Mouse (Mus musculus) ES-CJ7 (cell line): Measurements from ENCODE around the gene Ehd3.

Experiments used
- DNase-seq: peaks from one replicate; pipeline ENCODE4 v3.0.0; 2011; ENCODE audit warnings: low read depth, low spot score

Gene Ehd3

DNA sequence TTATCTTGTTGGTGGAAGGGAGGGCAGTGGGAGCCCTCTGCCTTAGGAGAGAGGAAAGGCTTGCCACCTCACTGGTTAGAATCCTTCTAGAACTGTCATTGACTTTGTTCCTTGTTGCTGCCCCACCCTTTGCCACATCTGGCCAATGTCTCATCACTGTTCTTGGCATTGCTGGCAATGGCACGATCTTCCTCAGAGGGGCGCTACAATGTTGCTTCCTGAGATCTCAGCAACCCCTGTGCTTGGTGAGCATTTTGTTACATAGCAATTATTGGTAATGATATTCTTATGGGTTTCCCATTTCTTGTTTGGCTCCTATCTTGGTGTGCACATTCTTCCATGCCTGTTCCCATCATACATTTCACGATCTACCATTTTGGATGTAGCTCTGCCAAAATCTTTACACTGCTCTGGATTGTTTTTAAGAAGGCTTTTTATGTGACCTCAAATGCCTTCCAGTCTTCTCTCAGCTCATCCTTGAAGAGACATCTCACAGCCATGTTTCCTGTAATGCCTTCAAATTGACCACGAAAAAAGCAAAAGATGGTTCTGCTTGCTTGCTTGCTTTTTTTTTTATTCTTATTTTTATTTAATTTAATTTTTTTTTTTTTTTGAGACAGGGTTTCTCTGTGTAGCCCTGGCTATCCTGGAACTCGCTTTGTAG is at the start of gene Ehd3:
Gene Ehd3 (plus strand): TSS at position 614 of the 664 bp plus-strand sequence.
- DNase-seq = no peak

DNA sequence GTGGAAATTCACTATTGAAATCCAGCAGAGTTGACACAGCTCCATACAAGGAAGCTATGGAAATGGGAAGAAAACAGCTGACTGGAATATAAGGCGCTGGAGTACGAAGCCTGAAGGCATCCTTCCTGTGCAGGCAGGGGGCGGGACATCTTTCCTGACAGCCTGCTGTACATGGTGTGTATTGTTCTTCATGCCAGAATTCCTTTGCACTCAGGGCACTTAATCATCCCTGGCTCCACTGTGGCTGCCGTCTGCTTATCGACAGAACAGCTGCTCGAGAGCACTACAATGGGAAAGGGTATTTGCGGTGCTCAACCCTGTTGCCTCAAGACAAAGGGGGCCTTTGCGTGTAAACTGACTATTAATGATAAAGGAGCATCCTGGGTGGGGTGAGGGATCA is 33.0 kb upstream of the Ehd3 start:
- no peak for DNase-seq

DNA sequence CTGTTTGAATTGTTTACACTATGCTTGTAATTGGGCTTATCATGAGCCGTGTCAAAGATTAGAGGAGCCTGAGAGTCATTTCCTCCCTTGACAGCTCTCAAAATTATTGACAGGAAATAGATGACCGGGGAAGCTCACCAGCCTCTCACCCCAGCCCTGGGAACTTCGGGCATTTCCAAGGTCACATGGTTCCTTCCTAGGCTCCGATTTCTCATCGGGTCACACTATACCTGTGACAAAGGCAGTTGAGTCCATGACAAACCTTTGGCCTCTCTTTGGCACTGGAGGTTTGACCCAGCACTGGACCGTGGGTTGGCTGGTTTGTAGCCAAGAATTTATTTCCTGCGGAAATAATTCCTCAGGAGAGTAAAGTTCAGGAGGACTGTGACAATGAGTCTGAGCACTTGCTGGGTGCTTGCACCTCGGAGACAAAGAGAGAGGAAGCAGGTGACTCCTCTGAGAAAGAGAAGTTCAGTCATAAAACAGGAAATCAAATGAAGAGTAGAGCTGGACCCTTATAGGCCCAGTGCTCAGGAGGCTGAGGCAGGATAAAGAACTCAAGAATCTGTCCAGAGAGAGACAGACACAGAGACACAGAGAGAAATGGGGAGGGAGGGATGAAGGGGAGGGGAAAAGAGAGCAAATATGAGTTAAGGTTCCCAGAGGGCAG is 17.2 kb upstream of the Ehd3 start:
- DNase-seq = no peak

DNA sequence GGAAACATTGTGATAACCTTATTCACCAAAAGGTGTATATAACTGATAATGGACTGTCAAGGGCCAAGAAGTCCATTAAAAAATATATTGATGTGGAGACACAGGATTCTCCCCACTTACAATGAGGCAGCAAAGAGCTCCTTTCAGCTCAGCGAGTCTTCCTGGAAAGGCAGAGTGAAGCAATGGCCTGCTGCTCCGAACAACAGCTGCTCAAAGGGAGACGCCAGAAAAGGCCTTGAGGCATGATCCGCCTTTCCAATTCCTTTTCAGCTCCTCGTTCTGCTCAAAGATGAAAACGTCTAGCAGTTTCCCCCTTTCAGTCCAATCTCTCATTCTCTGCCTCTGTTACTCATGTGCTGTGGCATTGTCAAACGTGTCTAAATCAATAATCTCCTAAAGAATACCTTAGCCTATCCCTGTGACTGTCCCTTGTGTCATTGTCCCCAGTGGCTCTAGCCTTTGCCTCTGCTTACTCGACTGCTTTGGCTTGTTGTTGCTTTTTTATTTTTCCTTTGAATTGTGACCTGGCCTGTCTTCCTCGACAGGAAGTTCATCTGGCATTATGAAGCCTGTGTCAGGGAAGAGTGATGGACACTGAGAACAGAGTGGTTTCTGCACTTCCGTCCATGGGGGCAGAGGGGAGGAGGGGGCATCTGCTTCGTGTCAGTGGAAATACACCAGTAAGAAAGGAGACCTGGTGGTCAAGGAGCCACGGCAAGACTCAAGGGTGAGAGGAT is 13.5 kb upstream of the Ehd3 start:
- DNase-seq = no peak

DNA sequence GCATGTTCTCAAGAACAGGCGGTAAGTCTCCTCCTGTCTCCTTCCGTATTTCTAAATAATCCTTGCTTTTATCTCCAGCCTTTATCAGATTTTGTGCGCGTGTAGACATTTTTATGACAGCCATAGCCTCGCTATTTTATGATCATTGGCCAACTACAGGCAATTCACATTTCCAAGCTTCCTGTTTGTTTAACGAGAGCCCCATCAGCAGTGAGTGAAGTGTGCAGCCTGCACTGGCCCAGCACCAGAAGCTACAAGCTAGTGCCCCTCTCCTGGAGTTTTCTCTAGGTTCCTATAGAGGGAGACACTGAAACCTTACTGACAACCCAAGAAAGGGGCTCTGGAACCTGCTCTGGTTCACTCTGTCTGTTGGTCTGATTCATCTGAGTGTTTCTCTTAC is 7.1 kb upstream of the Ehd3 start:
- no peak for DNase-seq

DNA sequence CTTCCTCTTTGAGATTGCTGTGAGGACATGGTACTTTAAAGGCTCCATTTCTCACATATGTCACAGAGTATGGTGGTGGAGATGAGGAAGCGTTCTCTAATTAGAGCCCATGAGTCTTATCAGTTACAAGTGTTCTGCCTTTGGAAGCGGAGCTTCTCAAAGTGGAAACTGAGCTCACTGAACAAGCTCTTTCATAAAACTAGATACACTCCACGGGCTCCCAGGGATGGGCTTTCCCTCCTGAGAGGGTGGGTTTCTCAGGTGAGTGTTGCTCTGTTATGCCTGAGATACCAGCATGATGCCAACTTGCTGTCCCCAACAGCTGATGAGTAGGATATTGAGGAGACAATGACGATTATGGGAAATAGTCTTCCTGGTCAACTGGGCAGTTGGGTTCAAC is 6.2 kb upstream of the Ehd3 start:
- no peak for DNase-seq

DNA sequence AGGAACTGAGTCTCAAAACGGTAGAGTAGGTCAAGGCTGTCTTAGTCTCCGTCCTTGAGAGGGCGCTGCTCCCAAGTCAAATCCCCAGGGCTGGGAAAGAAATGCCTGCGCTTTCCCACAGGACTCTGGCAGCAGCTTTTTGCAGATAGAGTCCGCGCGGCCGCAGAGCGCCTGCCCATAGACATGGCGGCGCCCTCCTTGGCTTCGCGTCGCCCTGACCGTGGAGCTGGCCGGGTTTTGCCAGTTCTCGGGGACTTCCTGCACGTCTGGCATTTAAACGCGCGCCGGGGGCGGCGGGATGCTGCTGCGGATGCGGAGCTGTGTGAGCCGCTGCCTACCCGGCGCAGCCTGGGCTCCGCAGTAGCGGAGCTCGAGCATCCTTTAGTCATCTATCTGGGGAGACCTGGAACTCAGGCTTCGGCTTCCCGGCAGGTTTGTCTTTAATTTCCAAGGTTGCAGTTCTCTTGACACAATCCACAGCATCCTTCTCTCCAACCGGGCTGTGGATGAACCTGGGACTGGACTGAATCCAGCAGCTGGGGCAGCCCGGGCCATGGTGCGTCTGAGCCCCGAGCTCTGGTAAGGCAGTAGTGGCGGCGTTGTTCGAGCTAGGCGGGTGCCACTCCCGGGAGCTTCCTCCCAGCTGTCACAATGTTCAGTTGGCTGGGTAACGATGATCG is 798 bp downstream of the Ehd3 start:
- DNase-seq = peak; percentile 93

DNA sequence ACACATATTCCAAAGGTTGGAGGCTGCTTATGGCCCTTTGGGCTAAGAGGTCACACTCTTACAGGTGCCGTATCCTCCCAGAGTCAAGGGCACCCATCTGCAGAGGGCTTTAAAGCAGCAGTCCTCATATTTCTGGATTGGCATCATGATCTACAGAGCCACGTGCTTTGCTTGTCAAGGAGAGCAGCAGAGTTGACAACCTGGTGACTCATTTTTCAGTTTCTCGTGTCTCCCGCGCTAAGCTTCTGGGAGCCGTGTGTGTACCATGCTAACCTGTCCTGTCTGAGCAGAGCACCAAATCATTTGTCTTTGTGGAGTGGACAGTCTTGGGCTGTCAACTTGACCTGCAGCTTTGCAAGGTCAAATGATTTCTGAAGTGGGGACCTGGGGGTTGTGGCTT is 2.4 kb downstream of the Ehd3 start:
- no peak for DNase-seq

DNA sequence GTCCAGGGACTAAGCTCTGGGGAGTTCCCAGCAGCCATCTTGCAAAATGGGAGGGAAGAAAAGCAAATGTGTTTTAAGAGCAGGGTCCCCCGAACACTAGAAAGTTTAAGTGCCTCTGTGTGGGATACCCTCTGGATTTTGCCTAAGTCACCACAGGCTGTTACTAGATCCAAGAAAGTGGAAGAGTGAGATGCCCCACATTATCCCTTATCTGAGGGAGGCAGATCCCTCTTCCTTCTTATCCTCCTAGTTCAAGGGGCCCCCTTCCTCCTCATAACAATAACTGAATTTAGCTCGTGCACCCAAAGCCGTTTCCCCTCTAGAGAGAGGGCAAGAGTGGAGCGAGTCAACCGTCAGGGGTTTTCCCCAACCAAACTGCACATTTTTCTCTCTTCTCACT is 3.3 kb downstream of the Ehd3 start:
- DNase-seq = no peak

DNA sequence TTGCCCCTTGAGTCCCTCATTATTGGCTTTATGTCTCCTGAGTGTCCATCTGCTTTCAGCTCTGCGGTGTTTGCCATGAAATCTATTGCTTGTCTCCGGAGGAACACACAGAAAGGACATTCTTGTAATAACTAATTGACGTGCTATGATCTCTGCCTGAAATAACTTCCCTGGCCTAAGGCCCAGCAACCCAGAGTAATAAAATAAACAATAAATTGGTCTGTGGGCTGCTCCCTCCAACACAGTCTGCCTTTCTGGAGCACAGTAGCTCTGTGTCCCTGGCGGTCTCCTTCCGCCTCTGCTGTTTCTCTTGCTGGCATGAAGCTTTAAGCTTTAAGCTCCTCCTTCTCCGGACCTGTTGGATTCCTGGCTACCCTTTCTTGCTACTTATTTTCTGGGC is 4.5 kb downstream of the Ehd3 start:
- DNase-seq = no peak

DNA sequence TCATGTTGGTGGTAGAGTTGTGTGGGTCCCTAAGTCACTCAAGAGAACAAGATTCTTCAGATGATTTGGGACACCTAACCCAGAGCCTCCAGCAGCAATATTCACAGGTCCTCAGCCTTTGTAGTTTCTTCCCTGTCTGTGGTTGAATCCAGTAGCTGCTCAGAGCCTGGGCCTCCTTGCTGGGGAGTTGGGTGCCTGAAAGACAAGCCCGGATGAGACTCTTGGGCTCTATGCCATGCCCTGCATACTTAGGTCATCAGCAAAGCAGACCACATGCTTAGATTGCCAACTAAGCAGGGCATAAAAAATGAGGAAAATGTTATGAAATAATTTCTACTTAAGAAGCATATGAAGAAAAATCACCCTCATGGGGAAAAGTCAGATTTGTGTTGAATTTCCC is 6.9 kb downstream of the Ehd3 start:
- DNase-seq = no peak

DNA sequence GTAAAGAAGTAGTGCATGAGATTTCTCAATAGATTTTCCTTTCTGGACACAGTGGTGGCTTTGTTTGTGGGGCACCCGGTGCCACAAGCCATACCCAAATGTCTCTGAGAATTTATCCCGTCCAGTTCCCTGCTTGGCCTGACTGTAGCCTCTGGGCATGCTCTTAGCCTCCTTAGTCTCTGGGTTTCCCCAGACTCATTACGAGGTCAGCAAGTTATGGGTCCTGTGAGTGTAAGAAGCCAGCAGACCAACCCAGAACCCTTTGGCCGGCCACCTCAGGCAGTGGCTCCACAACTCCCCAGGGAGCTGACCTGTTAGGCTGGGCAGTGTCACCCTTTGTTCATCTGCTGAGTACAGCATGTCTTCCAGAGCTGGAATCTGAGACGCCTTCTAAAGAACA is 7.6 kb downstream of the Ehd3 start:
- no peak for DNase-seq

DNA sequence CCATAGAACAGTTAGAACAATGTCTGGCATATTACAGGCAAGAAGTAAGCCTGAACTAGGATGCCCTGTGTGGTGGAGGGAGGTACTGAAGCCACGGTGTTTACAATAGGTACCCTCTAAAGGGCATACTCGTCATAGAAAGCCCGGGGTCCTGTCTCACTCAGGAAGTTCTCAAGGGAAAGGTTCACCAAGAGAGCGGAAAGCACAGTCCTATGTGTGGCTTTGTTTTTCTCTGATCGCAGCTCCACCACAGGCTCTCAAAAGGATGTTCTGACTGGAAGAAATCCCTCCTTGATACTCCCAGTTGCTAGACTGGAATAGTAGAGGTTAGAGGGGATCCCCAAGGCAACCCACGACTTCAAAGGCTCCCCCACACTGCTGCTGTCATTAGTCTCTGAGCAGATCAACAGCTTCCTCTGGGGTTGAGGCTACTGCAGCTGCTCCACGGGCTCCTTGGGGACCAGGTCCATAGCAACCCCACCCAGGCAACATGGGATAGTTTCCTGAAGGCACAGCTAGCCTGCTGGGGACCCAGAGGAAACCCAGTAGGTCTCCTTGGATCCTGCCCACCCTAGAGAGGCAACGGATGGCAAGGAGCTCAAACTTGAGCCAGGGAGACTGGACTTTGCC is 9.2 kb downstream of the Ehd3 start:
- no peak for DNase-seq

DNA sequence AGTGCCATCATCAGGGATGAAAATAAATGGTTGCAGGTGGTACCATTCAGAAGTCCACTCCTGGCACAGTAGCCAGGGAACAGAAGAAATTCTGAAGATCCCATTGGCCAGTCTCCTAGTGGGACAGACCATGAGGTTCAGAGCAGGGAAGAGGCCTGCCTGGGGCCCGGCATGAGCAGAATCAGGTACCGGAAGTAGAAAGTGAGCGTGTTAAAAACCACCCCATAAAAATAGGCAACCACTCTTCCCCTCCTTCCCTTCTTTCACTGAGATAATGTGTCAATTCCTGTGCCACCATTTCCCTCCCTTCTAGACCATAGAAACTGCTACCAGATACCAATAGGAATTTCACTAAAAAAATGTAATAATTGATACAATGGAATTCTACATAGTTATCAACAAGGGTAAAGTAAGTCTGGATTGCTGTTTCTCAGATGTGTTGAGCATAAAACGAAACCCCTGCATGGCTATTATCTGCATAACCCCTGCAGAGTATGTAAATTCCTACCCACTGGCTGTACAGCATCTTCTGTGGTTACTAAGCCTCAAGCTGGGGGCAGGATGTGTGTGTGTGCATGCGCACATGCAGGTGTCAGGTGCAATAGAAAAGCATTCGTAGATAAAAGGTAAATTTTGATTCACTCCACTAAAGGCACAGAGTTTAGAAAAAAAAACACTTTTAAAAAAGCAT is 10.7 kb downstream of the Ehd3 start:
- DNase-seq = no peak

DNA sequence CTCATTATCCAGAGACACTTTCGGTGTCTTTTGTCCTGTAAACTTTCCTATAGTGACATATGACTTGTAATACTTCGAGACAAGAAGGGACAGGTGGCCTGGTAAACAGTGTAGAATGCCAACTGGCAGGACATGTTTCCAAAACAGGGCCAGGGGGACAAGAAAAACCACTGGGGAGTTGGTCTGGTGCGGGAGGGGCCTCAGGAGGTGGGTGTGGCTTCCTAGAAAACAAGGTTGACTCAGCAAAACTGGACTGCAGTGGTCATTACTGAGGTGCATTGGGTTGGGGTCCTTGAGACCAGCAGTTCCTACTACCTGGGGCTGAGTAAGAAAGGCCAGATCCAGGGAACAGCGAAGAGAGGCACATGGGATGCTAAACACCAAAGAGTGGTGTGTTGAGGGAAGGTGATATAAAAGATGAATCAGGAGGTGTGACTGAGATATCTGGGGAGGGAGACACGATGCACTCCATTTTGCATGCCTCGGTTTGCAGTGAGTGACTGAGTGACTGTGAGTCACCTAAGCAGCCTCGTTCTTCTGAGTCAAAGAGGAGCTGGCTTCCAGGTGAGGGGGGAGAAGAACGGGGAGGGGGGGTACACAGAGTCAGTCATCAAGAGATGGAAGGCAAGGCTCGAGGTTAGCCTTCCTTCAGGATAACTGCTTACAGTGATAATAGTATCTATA is 13.9 kb downstream of the Ehd3 start:
- no peak for DNase-seq

DNA sequence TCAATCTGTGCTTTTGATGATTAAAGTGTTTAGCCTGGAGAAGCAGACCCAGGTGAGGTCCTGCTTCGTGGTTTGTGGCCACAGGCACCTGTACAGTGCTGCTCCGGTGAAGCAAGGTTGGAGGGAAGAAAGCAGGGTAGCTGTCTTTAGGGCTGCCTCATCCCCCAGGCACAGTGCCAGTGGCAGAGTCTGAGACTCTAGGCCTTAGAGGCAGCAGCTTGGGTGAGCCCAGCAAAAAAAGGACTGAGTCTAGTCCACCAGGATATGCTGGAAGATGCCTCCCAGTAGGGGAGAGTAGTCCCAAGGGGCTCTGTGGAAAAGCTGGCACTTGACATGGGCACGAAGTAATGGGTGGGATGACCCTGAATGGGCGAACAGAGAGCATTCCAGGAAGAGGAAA is 15.0 kb downstream of the Ehd3 start:
- DNase-seq = no peak

DNA sequence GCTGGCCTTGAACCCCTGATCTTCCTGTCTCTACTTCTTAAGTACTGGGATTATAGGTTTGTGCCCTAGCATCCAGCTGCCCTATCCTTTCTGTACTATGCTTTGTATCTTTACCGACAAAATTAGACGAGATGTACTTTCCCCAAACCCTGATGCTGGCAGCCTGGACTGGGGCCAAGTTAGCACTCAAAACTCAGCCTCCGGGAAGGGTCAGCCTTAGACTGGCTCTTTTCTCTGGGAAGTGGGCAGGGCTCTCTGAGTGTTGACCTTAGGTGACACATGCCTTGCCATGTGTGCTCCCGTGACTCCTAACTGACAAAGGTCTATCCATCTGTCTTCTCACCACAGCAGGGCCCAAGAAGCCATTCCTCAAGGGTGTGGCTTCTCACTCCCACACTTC is 16.8 kb downstream of the Ehd3 start:
- DNase-seq = no peak

DNA sequence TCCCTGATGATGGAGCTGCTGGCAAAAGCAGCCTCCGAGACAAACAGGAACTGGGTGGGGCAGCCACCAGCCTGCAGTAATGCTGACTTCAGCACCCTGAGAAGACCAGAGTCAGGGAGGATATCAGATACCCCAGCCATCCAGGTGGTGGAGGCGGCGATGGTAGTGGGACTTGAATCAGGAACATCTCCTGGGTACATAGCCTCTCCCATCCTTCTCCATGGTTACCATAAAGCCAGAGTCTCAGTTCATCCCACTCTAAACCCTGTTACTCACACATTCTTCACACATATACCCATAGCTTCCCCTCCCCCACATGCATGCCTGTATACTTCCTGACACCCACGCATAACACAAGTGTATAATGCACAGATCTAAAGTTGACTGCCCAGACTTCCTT is 18.3 kb downstream of the Ehd3 start:
- no peak for DNase-seq

DNA sequence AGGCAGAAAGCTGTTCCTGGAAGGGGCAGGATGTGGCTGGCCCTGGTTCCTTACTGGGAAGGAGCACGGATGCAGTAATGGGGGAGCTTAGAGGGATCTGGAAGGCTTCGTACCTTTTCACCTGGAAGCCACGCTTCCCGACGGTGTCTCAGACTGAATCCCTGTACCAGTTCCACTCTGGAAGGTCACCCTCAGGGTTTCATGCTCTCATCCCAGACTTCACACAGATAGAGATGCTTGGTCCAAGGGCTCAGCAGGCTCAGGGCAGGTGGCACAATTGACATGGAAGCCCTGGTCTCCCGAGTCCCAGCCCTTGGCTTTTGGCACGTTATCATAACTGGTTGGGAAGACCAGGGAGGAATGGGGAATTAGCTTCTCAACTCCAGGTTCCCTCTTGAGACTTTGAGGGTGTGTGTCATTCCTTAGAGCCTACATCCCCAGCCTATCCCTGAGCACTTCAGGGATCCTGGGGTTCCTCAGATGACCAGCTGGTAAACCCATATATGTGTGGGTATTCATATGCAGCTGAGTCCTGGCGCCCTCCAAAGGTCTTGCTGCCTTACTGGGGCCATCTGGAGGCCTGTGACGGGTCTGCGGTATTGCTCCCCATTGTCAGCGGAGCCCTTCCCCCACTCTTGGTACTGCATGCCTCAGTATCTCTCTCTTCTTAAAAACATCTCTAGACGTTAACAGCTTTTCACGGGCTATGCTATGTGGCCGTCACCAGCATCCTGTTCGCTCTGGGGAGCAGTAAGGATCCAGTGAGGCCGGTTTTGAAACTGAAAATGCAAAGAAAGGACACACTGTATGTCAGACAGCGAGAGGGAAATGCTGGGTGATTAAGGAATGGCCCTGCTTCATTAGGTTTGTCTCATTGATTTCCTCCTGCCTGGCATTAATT is 19.4 kb downstream of the Ehd3 start:
- DNase-seq = no peak

DNA sequence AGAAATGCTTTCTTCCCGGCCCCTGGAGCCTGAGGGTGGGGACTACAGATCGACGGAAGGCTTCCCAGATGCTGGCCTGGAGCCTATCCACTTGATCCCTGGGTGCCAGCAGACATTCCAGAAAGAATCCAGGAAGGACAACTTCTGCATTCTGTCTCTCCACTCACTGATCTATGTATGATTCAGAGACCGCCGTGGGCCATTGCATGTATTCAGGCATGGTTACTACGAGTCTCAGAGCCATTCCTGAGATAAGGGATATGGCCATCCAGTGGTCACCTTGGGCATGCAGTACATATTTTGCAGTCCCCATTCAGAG is 20.0 kb downstream of the Ehd3 start:
- no peak for DNase-seq
